Mouse (Mus musculus) forebrain, embryonic 10.5 days (tissue): Measurements from ENCODE around the gene Igf2bp3. TPM values are rescaled to one million over a fixed set of nuclear protein-coding genes. Genes with fewer than 3 reads are reported as not detected.

Source experiments
- DNase-seq: peaks from one replicate; pipeline ENCODE4 v3.0.0-alpha.2; 2017; ENCODE audit warnings: low spot score; ENCODE audit errors: extremely low spot score
- H3K27ac ChIP-seq: fragments of 300-500 bp; sonication (generic); 2 replicates; pipeline ENCODE4 v1.5.1; 2016; ENCODE audit warnings: mild to moderate bottlenecking
- H3K27me3 ChIP-seq: fragments of 300-500 bp; sonication (generic); 2 replicates; pipeline ENCODE4 v1.6.1; 2016; ENCODE audit warnings: mild to moderate bottlenecking; ENCODE audit not compliant: poor library complexity, severe bottlenecking
- H3K36me3 ChIP-seq: fragments of 300-500 bp; sonication (generic); replicated peaks from 2 replicates; pipeline ENCODE4 v1.6.1; 2016; ENCODE audit warnings: mild to moderate bottlenecking, moderate library complexity
- H3K4me1 ChIP-seq: fragments of 300-500 bp; sonication (generic); 2 replicates; pipeline ENCODE4 v1.6.1; 2016
- H3K4me3 ChIP-seq: fragments of 300-500 bp; sonication (generic); 2 replicates; pipeline ENCODE4 v1.5.1; 2016; ENCODE audit warnings: mild to moderate bottlenecking, moderate library complexity
- H3K9me3 ChIP-seq: fragments of 300-500 bp; sonication (generic); 2 replicates; pipeline ENCODE4 v1.6.1; 2016; ENCODE audit warnings: mild to moderate bottlenecking, moderate library complexity
- WGBS: fragments of 180-500 bp; shearing (Covaris S2); methylation state at CpG from one replicate; pipeline ENCODE4 v1.1.7; 2016; 5-methylcytosine and 5-hydroxymethylcytosine counted together
- polyA plus RNA-seq: library from polyadenylated mRNA; unstranded; fragments of >200 nt; fragmentation: Nextera tagmentation; extraction: Ambion mirVana; gene quantifications from 2 replicates; pipeline ENCODE4 v1.2.1, GENCODE M21; 2016

The Igf2bp3 gene
- polyA plus RNA-seq, 1 experiment from 2014 or later = 128 TPM

GRCm38 (mm10) chr6:49194536-49194935 is 20.2 kb downstream of the Igf2bp3 start:
- Histone ChIP-seq H3K4me3 (no peak overlapping the region), H3K27ac (no peak overlapping the region), H3K9me3 (peaks cover 22% of the 10 kb centered on the region), H3K4me1 (0 out of 2 replicates have a peak, but pooled peaks cover 4% of the 10 kb centered on the region), H3K36me3 (peaks cover 98% of the 10 kb centered on the region), H3K27me3 (no peaks in the 10 kb centered on the region)
- 96% methylated on average over 4 of the region's 4 CpGs for WGBS
- no peak for DNase-seq

GRCm38 (mm10) chr6:49189363-49189762 is 25.4 kb downstream of the Igf2bp3 start:
- no peak overlapping the region for H3K27ac ChIP-seq
- peaks cover 13% of the 10 kb centered on the region for H3K9me3 ChIP-seq
- 0 out of 2 replicates have a peak, but pooled peaks cover 4% of the 10 kb centered on the region for H3K4me1 ChIP-seq
- no peak overlapping the region for H3K4me3 ChIP-seq
- H3K27me3 ChIP-seq = no peaks in the 10 kb centered on the region
- H3K36me3 ChIP-seq = peaks cover 89% of the 10 kb centered on the region
- DNase-seq = no peak

GRCm38 (mm10) chr6:49187299-49187698 is 27.5 kb downstream of the Igf2bp3 start:
- DNase-seq = no peak
- Histone ChIP-seq H3K36me3 (peaks cover 76% of the 10 kb centered on the region), H3K27me3 (no peaks in the 10 kb centered on the region), H3K9me3 (peaks cover 12% of the 10 kb centered on the region), H3K27ac (no peak overlapping the region), H3K4me1 (no peaks in the 10 kb centered on the region), H3K4me3 (no peak overlapping the region)
- 89% methylated on average over 7 of the region's 7 CpGs for WGBS

GRCm38 (mm10) chr6:49176018-49176417 is 38.7 kb downstream of the Igf2bp3 start:
- Histone ChIP-seq H3K27me3 (no peaks in the 10 kb centered on the region), H3K9me3 (no peaks in the 10 kb centered on the region), H3K27ac (no peak overlapping the region), H3K36me3 (peaks cover 5% of the 10 kb centered on the region; the same call in 1 of the 2 replicates), H3K4me3 (no peak overlapping the region), H3K4me1 (peaks cover 10% of the 10 kb centered on the region)
- WGBS = 84% methylated on average over 5 of the region's 5 CpGs
- DNase-seq = no peak

- no peaks in the 10 kb centered on the region for H3K9me3 ChIP-seq
- H3K4me1 ChIP-seq = peaks cover 10% of the 10 kb centered on the region
- no peak overlapping the region for H3K4me3 ChIP-seq
- H3K36me3 ChIP-seq = peaks cover 10% of the 10 kb centered on the region; the same call in 1 of the 2 replicates
- no peaks in the 10 kb centered on the region for H3K27me3 ChIP-seq
- no peak for DNase-seq
- H3K27ac ChIP-seq = no peak overlapping the region
These were observed 40.1 kb downstream of the Igf2bp3 start for GRCm38 (mm10) chr6:49174616-49175015.

- Histone ChIP-seq H3K4me3 (no peak overlapping the region), H3K36me3 (peaks cover 10% of the 10 kb centered on the region; the same call in 1 of the 2 replicates), H3K27ac (no peak overlapping the region), H3K27me3 (no peaks in the 10 kb centered on the region), H3K4me1 (peaks cover 17% of the 10 kb centered on the region), H3K9me3 (no peaks in the 10 kb centered on the region)
- WGBS = 88% methylated on average over 4 of the region's 4 CpGs
- no peak for DNase-seq
These were observed 41.1 kb downstream of the Igf2bp3 start for GRCm38 (mm10) chr6:49173674-49174073.

- no peak for DNase-seq
- Histone ChIP-seq H3K27me3 (no peaks in the 10 kb centered on the region), H3K4me3 (no peak overlapping the region), H3K4me1 (peaks cover 20% of the 10 kb centered on the region), H3K9me3 (no peaks in the 10 kb centered on the region), H3K36me3 (peaks cover 10% of the 10 kb centered on the region; the same call in 1 of the 2 replicates), H3K27ac (no peak overlapping the region)
- WGBS = 90% methylated on average over 7 of the region's 7 CpGs
These were observed 41.5 kb downstream of the Igf2bp3 start for GRCm38 (mm10) chr6:49173265-49173664.

- H3K4me3 ChIP-seq = no peak overlapping the region
- H3K36me3 ChIP-seq = peaks cover 16% of the 10 kb centered on the region; the same call in 1 of the 2 replicates
- DNase-seq = no peak
- no peaks in the 10 kb centered on the region for H3K27me3 ChIP-seq
- no peak overlapping the region for H3K27ac ChIP-seq
- WGBS = 97% methylated on average over 5 of the region's 5 CpGs
- H3K4me1 ChIP-seq = peaks cover 39% of the 10 kb centered on the region
- H3K9me3 ChIP-seq = no peaks in the 10 kb centered on the region
These were observed 43.5 kb downstream of the Igf2bp3 start for GRCm38 (mm10) chr6:49171216-49171615.

GRCm38 (mm10) chr6:49168648-49169047 is 46.1 kb downstream of the Igf2bp3 start:
- H3K27me3 ChIP-seq = no peaks in the 10 kb centered on the region
- no peak for DNase-seq
- peaks cover 34% of the 10 kb centered on the region for H3K36me3 ChIP-seq
- no peak overlapping the region for H3K27ac ChIP-seq
- WGBS = 73% methylated on average over 3 of the region's 3 CpGs
- no peaks in the 10 kb centered on the region for H3K9me3 ChIP-seq
- peaks cover 56% of the 10 kb centered on the region for H3K4me1 ChIP-seq
- H3K4me3 ChIP-seq = no peak overlapping the region

- Histone ChIP-seq H3K4me1 (peaks cover 46% of the 10 kb centered on the region), H3K27me3 (no peaks in the 10 kb centered on the region), H3K27ac (no peak overlapping the region), H3K36me3 (peaks cover 37% of the 10 kb centered on the region), H3K4me3 (no peak overlapping the region), H3K9me3 (no peaks in the 10 kb centered on the region)
- DNase-seq = no peak
- 79% methylated on average over 4 of the region's 4 CpGs for WGBS
These were observed 47.4 kb downstream of the Igf2bp3 start for GRCm38 (mm10) chr6:49167406-49167805.

GRCm38 (mm10) chr6:49166318-49166717 is 48.4 kb downstream of the Igf2bp3 start:
- WGBS = 94% methylated on average over 8 of the region's 8 CpGs

GRCm38 (mm10) chr6:49165855-49166254 is 48.9 kb downstream of the Igf2bp3 start:
- no peak for DNase-seq
- WGBS = 92% methylated on average over 6 of the region's 6 CpGs
- H3K27me3 ChIP-seq = no peaks in the 10 kb centered on the region

More at GRCm38 (mm10) chr6:49166318-49166717, 48.4 kb downstream of the Igf2bp3 start:
- peaks cover 35% of the 10 kb centered on the region for H3K36me3 ChIP-seq
- no peak overlapping the region for H3K4me3 ChIP-seq
- H3K9me3 ChIP-seq = no peaks in the 10 kb centered on the region
- DNase-seq = no peak
- H3K27me3 ChIP-seq = no peaks in the 10 kb centered on the region
- H3K4me1 ChIP-seq = peaks cover 46% of the 10 kb centered on the region
- H3K27ac ChIP-seq = no peak overlapping the region

GRCm38 (mm10) chr6:49165101-49165500 is 49.7 kb downstream of the Igf2bp3 start:
- Histone ChIP-seq H3K4me3 (no peak overlapping the region), H3K9me3 (no peaks in the 10 kb centered on the region), H3K27ac (0 out of 2 replicates have a peak overlapping the region, but pooled peaks have one; percentile 25), H3K27me3 (no peaks in the 10 kb centered on the region), H3K4me1 (peaks cover 46% of the 10 kb centered on the region), H3K36me3 (peaks cover 26% of the 10 kb centered on the region)
- 41% methylated on average over 6 of the region's 6 CpGs for WGBS
- peak; percentile 21 for DNase-seq

More at GRCm38 (mm10) chr6:49165855-49166254, 48.9 kb downstream of the Igf2bp3 start:
- Histone ChIP-seq H3K4me1 (peaks cover 46% of the 10 kb centered on the region), H3K4me3 (no peak overlapping the region), H3K36me3 (peaks cover 32% of the 10 kb centered on the region), H3K9me3 (no peaks in the 10 kb centered on the region), H3K27ac (no peak overlapping the region)

- Histone ChIP-seq H3K27me3 (no peaks in the 10 kb centered on the region), H3K36me3 (peaks cover 26% of the 10 kb centered on the region), H3K9me3 (no peaks in the 10 kb centered on the region), H3K27ac (0 out of 2 replicates have a peak overlapping the region, but pooled peaks have one; percentile 25), H3K4me1 (peaks cover 46% of the 10 kb centered on the region), H3K4me3 (no peak overlapping the region)
- 85% methylated on average over 11 of the region's 11 CpGs for WGBS
- DNase-seq = no peak
These were observed 50.1 kb downstream of the Igf2bp3 start for GRCm38 (mm10) chr6:49164701-49165100.
